Mouse (Mus musculus): ENCODE results near the gene Gfm1.

- TF ChIP-seq CTCF (conservative IDR thresholded peaks at IDR 0.05 in 1 of 2, IDR thresholded peaks at IDR 0.05 in 1 of 2; ENCODE audit: low read depth in 2 of 2, low read length in 2 of 2) (peak; percentile 43 to 84; a peak in 3 of 4 replicates), RCOR1 (conservative IDR thresholded peaks at IDR 0.05; ENCODE audit: low read depth, low read length) (no peak), POLR2A (IDR thresholded peaks at IDR 0.05; ENCODE audit: low read depth, low read length) (peak; percentile 89), E2F4 (IDR thresholded peaks at IDR 0.05; ENCODE audit: insufficient replicate concordance, low read depth, low read length) (no peak), PAX5 (IDR thresholded peaks at IDR 0.05; ENCODE audit: low read length) (no peak), NELFE (IDR thresholded peaks at IDR 0.05; ENCODE audit: low read depth, low read length) (peak; percentile 75; the same call in 1 of the 2 replicates)
These were observed at the start of gene Gfm1 for GRCm38 (mm10) chr3:67429999-67430380.

Measured in CH12.LX (cell line).